Mouse (Mus musculus) adrenal gland, postnatal 36 days (tissue): Measurements from ENCODE around the gene Ldlrap1. TPM values are rescaled to one million over a fixed set of nuclear protein-coding genes. Genes with fewer than 3 reads are reported as not detected.
A peak's percentile ranks its signal among the peaks of the same experiment; 100 is the strongest.

Source experiments
- DNase-seq, 2 experiments: peaks; one replicate each; pipeline ENCODE4 v3.0.0; 2021; ENCODE audit warnings: mixed read lengths in 1 of 2
- total RNA-seq, 2 experiments: library from RNA; stranded (reverse); gene quantifications; 2 replicates each; pipeline ENCODE4 v1.2.3; 2021

Ldlrap1 gene
- total RNA-seq, 2 experiments from 2014 or later: 47.5 to 52.9 TPM

DNA sequence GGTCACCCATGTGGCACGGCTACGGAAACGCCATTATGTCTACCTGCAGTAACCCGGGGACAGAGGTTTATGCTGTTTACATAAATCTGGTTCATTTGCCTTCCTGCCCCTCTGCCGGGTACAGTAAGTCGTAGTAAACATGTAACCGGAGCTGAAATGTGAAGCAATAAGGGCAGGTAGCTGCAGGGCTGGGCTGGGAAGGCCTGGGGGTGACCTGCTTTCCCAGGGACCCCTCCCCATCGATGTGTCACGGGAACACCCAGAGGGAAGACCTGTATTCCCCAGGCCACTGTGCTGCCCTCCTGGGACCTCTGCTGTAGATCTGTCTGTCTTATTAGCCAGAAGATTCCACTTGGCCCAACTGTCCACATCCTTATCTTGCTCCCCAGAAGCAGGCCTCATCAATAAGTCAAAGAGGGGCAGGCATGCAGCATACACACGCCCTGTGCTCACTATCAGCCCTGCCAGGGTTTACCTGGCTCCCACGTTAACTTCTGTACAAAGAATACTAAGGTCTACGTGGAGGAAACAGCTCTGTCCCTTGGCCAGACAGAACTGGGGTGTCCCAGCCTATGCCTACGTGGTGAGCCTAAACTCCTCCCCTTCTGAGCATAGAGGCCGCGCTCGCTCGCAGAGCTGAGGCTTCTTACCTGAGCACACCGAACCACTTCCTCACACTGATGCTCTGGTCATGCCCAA, 16.0 kb downstream of the Ldlrap1 start:
- DNase-seq: no peak

DNA sequence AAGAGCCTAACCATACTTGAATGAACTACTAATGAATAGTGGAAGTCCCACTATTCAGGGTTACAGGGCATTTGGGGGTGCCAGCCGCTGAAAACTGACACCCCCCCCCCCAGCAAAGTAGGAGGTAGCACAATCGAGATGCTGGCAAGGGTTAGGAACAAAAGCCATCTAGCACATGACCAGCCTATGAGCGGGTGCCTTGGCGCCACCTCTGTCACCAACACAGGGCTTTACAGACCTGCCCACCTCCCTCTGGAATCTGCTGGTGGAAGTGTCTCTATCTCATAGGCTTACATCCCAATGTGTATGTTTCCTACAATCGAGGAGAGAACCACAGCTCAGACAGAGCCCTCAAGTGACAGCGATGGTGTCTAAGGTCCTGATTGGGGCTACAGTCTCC, 17.0 kb downstream of the Ldlrap1 start:
- no peak for DNase-seq

DNA sequence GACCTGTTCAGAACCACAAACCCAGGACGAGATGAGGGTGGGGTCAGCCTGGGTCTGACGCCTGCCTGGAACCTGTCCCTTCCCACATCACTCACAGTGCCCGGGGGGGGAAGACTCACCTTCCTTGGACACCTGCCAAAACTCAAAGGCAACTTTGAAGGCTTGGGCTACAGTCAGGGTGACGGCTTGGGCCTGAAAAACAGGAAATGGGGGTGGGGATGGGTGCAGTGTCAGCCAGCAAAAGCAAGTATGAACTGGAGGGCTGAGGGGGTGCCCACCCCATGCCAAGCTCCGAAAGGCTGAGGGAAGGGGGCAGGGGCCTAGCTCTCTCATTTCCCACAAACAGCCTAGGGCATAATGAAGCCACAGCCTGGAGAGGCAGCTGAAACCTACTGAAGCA, 17.6 kb downstream of the Ldlrap1 start:
- DNase-seq: no peak

DNA sequence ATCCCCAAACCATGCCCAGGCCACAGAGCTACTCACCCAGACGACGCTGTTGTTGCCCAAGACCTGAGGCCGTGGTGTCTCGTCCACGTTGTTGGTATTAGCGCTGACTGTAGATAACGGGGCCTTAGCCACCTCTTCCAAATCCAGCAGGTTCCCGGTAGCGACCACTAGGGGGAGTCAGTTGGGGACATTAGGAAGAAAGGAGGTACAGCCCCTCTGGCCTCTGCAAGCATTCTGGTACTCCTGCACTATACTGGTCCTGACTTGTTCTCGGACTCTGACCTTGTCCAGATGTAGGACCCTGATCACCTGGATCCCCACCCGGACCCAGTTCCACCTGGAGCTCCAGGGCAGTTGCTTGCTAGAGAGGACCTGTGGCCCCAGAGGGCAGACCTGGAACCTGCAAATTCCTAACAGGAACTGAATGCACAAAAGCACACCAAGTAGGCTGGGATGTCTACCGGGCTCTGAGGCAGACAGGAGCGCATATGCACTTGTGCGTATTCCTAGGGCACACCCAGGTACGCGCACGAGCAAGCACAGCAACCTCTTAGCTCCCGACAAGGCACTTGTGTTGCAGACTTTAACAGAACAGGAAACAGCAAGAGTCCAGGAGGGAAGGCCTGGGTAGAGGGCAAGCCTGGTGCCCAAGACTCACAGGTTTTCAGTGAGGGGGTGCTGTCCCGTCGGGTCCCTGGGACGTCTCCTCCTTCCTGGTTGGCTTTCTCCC, 18.4 kb downstream of the Ldlrap1 start:
- DNase-seq: no peak

DNA sequence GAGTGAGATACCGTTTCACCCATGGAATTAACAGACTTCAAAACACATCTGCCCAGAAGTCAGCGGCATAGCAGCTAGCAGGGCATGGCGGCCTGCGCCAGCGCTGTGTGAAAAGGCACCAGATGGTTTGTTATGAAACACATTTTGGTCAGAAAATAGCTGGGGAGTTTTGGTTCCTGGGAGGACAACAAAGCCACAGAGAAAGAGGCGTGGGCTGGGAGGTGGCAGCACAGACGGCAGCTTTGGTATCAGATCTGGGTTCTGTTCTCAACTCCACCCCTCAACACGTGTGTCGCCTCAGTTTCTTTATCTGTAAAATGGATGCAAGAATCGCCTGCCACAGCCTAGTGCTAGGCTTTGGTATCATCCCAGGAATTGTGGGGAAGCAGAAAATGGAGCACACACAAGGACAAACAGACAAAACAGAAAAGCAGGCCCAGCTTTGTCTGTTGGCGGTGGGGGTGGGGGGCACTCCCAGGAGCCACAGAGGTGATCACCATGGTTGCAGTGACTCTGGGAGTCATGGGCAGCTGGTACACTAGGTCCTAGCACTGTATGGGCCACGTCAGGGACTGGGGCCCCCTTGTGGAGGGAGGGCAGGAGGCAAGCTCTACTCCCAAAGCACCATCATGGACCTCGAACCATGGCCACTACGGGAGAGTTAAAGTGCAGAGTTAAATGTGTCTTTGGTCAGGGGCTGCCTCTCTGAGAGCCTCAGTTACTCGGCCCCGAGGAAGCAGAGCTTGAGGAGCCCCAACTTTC, 21.7 kb downstream of the Ldlrap1 start:
- peak in 1 of 2 experiments; percentile 51 for DNase-seq

DNA sequence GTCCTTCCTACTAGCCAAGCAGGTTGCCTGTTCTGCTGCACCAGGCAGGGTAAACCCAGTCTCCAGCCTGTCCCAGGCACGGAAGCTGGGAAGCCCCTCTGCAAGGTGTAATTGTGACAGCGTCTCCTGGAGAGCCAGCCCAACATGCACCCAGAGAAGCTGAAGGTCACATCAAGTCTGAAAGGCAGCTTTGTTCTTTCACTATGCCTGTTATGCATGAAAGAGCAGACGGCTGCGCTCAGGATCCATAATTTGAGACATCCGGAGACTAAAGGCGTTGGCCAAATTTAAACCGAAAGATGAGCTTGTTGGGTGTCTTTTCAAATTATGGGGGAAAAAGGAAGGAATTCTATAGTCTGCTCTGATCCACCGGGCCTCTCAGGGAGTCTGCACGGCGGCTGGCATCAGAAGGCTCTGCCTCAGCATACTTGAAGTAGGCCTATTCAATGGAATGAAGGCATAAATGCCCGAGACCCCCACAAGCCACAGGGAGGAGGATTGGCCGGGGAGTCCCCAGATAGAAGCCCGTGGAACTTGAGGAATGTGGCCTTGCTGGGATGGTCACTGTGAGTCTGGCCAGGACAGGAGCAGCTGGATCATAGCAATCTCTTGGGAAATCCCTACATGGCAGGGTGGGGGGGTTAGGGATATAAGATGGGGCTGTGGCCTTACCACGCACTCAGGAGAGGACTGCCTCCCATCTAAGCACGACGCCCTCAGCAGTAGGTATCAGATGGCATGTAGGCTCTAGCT, 23.8 kb downstream of the Ldlrap1 start:
- no peak for DNase-seq

DNA sequence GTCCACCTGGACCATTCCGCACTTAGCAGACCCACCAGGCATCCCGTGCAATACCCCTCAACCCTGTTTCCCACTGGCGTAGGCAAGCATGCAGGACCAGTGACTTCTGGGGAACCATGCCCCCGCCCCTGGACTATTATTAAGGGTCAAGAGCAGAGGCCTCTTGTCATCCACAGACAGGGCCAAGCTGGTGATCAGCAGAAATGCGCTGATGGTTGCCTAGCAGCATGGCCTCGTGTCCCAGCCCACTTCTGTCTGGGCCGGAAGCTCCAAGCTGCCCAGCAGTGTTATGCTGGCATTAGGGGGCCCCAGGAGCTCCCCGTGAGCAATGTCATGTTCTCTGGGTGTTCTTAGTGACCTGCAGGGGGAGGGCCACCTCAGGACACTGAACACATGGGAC, 25.9 kb downstream of the Ldlrap1 start:
- DNase-seq: no peak

DNA sequence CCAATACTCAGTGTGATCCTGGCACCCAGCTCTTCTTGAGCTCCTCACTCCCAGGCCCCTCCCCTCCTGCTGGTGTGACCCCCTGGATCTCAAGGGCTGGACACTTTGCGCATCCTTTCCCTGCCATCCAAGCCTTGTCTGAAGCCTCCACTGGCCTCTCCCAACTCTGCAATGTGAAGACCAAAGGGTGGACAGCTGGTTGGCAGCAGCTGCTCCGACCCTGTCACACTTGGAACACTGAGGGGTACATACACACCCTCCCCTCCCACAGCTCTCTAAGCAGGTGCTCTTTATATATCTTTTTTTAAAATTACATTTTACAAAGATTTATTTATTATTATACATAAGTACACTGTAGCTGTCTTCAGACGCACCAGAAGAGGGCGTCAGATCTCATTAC, 27.6 kb downstream of the Ldlrap1 start:
- no peak for DNase-seq

DNA sequence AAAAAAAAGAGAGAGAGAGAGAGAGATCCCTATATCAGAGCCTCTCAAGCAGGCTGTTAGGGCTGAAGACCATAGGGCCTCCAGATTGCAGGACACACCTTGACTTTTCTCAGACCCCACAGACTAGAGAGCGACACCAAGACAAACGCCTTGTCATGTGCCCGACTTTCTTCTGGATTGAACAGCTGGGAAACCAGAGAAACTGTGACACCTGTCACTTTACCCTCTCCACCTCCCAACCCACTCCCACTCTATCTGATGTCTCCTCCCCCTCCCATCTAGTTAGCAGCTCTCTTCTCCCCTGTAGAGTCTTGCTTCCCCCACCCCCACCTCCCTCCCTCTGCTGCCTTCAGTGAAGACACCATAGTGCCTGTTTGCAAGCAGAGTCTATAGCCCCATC, 28.3 kb downstream of the Ldlrap1 start:
- DNase-seq: no peak

DNA sequence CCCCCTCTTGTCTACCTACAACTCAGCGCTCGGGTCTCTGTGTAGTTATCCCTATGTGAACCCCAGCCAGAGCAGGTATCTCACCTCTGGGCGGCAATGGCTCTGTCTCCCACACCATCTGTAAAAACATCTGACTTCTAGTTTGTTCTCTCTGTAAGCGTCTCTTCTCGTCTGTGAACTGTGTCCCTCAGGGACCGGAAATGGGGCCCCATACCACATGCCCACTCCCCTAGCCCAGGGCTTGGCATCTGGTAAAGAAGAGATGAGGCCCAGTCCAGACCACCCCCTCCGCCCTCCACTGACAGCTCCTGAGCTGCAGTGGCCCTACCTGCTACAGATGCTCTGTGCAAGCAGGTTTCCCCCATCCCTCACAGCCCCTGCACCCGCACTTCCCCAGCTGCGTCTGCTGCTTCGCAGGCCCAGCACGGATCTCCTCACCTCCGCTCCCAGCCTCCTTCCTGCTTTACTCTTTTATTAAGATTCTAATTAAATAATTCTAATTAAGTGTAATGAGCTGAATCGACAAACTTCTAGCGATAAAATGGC, 30.4 kb downstream of the Ldlrap1 start:
- no peak for DNase-seq

DNA sequence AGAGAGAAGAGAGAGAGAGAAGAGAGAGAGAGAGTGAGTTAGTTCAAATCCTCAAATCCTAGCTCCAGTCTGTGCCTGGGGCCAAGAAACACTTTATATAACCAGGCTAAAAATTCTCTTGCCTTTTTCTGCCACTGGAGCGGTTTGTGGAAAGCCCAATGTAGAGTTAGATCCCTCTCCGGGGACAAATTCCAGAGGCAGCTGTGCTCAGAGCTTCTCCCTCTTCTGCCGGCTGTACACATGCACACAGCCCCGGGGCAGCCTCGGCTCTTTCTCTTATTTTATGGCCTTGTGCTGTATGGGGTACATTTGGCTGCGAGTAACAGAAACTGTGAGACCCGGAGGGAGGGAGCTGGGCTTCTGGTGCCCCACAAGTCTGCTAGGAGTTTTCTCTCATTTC, 31.7 kb downstream of the Ldlrap1 start:
- DNase-seq: no peak

DNA sequence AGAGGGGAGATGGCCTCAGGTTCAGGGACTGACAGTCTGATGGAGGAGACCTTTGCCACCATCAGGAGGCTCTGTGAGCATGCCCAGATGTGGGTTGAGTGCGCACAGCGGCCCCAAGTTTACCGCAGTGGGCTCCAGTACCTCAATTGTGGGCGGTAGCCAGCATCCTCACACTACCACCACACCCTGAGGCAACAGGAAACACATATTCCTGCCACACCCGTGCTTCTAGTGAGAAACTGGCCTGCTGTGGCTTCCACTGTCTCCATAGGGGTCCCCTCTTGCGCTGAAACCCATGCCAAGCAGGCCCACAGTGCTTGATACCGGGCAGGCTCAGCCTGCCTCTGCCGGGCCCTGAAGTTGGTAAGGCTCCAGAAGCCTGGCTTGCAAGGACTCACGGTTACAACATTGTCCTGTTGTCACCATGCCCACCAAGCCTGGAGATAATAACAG, 33.2 kb downstream of the Ldlrap1 start:
- DNase-seq: peak; percentile 42 to 64

DNA sequence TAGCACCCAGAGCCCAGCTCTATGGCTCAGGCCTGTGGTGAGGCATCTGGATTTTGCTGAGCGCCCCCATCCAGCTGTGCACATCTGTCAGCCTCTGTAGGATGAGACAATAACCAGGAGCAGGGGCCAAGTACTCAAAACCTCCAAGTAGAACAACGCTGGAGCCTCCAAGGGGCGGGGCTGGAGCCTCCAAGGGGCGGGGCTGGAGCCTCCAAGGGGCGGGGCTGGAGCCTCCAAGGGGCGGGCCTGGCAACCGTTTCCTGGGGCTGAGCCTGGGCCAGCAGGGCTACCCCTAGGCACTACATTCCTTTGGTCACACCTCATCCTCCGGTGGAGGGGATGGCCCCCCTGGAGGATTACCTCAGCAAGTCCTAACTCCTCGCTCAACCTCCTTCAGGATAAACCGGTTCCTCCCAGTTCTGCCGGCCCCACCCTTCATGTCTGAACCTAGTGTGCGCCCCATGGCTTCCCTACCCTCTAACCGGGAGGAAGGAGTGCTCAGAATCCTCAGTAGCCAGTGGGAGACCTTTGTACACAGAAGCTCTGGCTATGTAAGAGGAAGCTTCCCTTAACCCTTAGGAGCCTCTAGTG, 33.7 kb downstream of the Ldlrap1 start:
- DNase-seq: peak; percentile 57 to 63

DNA sequence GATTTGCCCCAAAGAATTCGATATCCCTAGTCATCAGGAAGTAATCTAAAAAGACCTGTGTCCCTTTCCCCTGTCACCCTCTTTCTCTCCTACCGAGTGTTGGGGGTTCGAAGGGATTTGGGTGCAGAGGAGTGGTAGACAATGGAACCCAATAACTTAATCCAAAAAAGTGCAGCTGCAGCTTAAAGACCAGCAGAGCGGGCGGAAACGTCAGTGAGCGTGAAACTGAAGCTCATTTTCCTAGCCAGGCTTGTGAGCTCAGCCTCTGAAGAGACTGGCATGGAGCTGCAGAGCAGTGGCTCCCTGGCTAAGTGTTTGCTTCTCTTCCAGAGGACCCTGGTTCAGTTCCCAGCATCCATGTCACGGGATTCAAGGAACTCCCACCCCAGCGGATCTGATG, 34.5 kb downstream of the Ldlrap1 start:
- DNase-seq: no peak

DNA sequence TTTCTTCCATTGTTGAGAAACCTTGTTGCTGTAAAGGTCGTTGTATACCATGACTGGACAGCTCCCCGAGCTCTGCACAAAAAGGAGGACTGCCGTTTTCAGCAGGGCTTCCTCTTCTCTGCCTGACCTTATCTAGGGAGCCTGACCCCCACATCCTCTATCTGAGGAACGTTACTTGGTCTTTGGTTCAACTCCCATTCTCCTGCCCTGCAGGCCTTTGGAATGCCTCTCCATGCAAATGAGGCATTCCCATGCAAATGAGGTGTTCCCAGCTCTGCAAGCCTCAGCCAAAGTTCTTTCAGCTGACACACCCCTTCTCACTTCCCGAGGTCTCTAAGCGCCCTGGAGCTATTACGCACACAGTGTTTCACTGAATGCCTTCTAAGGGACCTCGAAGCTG, 37.7 kb downstream of the Ldlrap1 start:
- DNase-seq: no peak

DNA sequence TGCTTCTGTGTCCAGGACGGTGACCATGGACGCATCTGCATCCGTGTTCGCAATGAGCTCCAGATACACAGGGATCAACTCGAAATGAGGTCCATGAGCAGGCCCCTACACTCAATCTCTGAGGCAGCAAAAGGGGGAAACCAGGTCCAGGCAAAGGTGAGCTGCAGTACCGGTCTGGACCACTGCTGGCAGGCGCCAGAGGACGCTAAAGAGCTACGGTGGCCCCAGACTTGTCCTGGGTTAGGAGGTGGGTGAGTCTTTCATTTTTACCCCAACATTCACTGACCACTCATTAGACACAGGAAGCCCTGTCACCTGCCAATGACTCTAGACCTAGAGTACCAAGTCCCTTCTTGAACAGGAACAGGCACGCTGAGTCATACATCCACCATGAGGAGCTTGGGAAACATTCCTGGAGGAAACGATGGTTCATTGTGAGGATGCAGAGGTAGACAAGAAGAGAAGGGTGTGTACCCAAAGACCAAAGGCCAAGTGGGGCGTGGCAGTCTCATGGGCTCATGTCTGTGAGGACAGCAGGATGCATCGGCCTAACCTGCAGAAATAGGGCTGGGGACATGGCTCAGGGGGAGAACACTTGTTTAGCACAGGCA, 42.0 kb downstream of the Ldlrap1 start:
- DNase-seq: no peak

DNA sequence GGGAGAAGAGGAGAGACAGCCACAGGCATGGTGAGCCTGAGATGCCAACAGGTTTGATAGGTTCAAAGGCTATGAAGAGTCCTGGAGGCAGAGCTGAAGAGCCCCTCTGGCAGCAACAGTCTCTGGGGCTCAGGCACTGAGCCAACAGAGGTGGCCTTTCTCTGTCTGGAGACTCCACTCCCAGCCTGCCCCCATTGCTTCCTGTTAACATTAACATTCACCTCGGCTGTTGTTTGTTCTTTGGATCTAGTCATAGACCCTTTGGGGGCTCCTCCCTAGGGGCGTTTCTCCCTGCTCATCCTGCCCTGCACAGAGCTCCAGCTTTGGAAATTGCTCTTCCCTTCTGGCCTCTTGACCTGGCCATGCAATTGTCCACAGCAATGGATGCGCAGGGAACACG, 42.9 kb downstream of the Ldlrap1 start:
- DNase-seq: peak in 1 of 2 experiments; percentile 26

DNA sequence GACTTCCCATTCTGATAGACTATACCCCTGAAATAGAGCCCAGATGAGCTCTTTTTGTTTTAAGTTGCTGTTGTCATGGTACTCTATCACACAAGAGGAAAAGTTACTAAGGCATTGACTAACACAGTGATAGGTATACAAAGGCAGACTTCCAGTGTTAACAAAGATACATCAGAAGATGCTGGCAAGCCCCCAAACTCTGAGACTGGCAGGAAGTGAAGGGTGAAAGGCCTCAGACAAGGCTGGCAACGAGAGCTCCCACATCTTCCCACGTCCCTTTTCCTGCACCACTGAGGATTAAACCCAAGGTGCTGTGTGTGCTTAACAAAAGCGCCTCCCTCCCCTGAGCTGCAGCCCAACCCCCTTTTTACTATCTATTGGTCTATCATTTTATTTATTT, 44.6 kb downstream of the Ldlrap1 start:
- DNase-seq: no peak

DNA sequence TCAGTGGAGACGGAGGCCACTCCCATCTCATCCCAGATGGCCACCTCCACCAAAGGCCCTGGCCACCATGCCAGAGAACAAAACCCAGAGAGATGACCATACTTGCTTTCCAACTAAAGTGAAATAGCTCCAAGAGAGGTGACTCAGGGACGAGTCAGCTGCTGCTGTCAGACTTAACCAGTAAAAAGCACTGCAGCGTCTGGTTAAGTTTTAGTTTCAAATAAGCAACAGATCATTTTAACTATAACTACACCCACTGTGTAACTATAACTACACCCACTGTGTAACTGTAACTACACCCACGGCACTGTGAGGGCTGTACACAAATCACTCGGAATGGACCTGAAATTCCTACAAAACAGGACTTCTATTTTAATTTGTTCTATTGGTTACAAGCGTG, 46.7 kb downstream of the Ldlrap1 start:
- DNase-seq: peak in 1 of 2 experiments; percentile 39

DNA sequence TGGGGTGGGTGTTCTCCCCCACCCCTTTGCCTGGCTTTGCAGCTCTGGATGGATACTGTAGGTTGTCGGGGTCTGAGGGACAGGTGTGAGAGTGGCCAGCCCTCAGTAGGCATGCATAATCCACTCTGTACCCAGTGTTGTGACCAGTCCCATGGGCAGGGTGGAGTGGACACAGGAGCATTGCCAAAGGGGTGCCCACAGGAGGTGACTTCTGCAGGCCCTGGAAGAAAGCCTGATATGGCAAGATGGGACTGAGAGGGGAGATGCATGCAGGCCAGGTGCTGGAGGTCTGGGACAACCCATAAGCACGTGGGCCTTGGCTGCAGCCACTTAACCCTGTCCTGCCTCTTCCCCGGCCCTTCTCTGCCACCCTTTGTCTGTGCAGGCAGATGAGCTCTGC, 47.5 kb downstream of the Ldlrap1 start:
- DNase-seq: no peak

DNA sequence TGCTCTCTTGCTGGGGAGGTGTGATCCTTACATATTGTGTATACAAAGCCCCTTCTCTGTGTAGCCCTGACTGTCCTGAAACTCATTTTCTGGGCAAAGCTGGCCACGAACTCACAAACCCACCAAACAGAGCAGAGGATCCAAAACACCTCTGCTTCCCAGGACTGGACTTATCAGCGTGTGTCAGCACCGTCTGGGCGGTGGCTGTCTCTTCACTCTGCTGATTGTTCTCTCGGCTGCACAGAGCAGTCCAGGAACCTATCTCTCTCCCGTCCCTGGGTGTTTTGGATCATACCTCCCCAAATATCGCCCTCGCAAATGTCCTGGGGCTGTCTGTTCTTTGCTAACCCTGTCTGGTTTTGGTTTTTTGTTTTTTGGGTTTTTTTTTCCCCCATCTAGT, 48.3 kb downstream of the Ldlrap1 start:
- DNase-seq: no peak
